Mouse (Mus musculus): ENCODE data around the gene Arl14. TPM values are rescaled to one million over a fixed set of nuclear protein-coding genes. Genes with fewer than 3 reads are reported as not detected.
"Not testable (repeated sequence)": the region's sequence is repeated elsewhere in the genome, so short reads cannot be mapped to it uniquely, and the experiment has no call there.

The Arl14 gene
- total RNA-seq, 2 experiments from 2014 or later: not detected

DNA sequence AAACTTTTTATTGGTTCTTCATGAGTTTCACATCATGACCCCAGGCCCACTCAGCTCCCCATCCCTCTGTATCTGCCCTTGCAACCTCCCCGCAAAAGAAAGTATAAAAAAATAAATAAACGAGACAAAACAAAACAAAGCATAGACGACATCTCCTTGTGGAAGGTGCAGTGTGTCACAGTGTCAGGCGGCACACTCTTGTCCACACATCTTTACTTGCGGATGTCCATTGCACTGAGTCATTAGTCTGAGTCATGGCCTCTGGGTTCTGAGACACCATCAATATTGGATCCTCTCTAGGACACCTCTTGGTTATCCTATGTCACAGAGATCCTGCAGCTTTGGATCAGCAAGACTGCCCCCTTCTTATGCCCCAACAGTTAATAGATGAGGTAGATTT, 7.7 kb upstream of the Arl14 start:
- DNase-seq: no peak

- no peak for DNase-seq
Observed at GRCm38 (mm10) chr3:69222502-69222900, 282 bp downstream of the Arl14 start.

DNA sequence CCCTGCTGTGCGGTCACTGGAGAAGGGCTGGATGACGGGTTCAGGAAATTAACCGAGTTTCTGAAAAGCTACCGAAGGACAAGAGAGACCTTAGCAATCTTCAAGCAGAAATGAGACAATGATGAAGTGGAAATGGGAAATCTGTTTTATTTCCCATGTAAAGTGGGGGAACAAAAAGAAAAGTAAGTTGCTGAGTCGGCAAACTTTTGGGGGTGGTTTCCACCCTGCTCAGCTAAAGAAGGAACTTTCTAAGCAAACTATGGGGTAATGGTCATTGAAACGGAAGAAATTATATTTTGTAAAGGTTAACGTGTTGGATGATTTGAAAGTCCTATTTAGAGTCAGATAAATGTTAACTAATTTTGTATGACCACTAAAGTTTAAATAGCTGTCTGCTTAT, 768 bp downstream of the Arl14 start:
- DNase-seq: no peak

DNA sequence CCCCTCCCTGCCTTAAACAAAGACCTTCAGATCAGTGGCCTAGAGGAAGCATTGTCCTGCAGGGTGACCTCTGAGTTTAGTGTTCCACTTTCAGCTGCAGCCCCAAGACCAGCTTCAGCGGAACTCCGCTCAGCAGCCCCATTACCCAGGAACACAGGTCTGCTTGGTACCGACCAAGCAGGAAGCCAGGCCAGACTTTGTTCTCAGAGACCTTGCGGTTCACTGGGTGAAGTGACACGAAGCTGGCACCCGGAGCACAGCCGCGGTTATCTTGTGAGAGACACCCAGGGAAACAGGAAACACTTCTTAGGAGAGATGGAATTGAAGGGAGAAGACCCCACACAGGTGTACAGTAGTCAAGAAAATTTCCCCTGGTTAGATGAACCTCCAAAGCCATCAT, 1.4 kb downstream of the Arl14 start:
- DNase-seq: no peak

DNA sequence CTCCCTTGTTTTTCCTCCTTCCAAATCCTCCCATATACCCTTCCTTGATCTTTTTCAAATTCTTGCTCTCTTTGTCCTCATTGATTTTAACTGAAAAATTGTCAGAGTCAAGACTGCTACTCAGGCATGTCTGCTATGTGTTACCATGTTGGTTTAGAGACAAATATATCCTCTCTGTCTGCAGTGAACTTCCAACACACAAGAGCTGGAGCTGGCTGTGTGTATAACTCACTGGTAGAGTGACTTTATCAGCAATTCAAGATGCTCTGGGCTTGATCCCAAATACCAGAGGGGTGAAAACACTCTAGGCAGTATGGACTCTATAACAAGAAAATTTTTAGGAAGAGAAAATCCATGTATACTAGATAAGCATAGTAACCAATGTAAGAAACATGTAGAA, 2.8 kb downstream of the Arl14 start:
- no peak for DNase-seq

- DNase-seq: no peak
Observed at GRCm38 (mm10) chr3:69226496-69226895, 4.3 kb downstream of the Arl14 start.

DNA sequence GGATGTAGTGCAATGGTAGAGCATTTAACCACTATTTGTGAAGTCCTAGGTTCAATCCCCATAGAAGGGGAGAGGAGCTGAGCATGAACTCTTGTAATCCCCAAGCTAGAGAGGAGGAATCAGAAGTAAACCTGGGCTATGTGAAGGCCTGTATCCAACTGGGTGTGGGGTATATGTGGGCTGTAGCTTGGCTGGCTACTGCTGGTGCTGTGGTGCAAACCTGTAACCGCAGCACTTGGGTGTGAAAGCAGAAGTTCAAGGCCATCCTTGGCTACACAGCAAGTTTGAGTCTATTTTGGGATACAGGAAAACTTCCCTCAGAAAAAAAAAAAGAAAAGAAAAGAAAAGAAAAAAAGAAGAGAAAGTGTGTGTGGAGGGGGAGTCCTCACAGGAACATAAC, 5.8 kb downstream of the Arl14 start:
- DNase-seq: no peak

DNA sequence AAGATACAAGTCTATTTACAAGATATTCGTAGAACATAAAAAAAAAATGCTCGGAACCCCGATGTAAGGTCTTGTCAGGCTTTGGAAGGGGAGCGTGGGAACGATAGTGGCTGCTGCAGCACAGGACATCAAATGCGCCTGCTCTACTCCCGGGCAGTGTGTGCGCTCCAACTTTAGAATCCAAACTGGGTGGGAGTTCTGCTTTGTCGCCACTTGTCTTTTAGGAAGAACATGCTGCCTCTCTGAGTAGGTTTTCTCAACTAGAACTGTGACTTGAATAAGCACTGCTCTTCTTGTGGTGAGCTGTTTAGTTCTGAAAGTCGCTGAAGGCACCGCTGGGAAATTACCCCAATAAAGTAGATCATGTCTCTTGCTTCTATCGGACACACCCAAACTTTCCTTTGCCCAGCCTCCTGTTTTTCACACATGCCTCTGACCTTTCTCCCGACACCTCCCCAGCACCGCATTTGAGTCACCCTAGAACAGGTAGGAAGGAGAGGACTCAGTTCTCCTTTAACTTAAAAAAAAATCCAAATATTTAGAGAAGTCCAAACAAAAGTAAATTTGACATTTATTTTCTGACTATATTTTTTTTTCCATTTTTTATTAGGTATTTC, 9.4 kb downstream of the Arl14 start:
- DNase-seq: no peak

GRCm38 (mm10) chr3:69233552-69234189, 11.5 kb downstream of the Arl14 start:
- not testable (repeated sequence) for DNase-seq

GRCm38 (mm10) chr3:69234525-69234924, 12.3 kb downstream of the Arl14 start:
- no peak for DNase-seq

GRCm38 (mm10) chr3:69235806-69236205, 13.6 kb downstream of the Arl14 start:
- DNase-seq: no peak

GRCm38 (mm10) chr3:69236491-69236890, 14.3 kb downstream of the Arl14 start:
- DNase-seq: no peak

GRCm38 (mm10) chr3:69238141-69238851, 16.1 kb downstream of the Arl14 start:
- peak; percentile 50 to 56 for DNase-seq

DNA sequence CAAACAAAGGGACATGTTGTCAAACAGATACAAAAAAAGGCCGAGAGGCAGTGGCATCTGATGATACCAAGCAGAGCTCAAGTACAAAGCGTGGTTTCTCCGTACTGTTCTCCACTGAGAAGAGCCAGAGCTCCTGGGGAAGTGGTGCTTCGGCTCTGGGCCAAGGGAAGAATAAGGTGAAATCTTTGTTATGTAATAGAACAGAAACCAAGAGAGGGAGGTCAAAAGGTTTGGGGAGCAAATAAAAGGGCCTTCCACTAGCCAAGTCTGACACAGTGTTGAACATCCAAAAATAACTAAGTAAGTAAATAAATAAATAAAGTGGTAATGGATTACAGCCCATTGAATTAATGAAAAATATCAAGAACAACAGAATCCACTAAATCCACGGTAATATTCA, 17.0 kb downstream of the Arl14 start:
- DNase-seq: no peak

- DNase-seq: no peak
Observed at GRCm38 (mm10) chr3:69241020-69241419, 18.8 kb downstream of the Arl14 start.

DNA sequence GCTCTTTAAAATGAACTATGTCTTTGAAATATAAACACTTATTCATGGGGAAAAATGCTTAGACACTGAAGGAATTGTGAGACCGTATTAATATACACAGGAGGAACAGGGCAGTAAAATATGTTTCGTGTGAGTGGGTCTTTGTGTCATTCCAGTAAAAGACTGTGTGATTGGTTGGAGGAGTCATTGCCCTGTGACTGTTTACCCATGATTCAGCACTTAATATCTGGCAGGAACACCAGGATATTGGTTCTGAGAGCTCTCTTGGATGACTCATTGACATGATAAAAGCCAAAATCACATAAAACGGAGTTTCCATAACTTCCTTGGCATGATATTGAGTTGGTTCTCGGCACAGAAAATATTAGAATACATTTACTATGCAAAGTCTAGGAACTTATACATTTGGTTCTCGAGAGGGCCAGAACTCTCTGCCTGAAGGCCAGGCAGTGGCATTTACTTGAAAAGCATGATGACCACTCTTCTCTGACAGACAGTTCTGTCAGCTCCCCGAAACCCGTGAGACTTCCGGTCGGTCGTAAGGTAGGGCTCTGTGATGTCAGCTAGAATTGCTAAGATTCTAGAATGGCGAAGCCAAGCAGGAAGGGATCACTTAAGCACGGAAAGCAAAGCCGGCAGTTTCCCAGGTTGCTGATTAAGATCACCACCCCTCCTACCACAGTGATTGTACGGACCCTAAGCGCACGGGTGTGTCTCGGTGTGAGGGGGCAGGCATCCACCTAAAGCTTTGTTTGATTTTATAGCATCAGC, 31.1 kb downstream of the Arl14 start:
- DNase-seq: no peak

DNA sequence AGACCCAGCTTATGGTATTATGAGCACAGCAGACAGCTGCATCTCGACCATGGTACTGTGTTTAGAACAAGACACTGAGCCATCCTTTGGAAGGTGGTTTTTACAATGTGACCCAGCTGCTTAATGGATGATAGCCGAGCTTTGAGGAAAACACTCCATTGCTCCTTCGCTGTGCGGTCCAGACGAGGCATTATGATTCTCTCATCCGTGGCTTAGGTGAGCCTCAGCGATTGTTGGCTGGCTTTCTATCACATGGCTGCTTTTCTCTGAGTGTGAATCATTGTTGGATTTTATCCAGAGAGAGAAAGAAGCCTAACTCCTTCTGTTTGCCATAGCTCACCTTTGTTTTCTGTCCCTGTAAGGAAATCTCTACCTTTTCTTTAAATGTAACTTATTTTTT, 32.5 kb downstream of the Arl14 start:
- no peak for DNase-seq

DNA sequence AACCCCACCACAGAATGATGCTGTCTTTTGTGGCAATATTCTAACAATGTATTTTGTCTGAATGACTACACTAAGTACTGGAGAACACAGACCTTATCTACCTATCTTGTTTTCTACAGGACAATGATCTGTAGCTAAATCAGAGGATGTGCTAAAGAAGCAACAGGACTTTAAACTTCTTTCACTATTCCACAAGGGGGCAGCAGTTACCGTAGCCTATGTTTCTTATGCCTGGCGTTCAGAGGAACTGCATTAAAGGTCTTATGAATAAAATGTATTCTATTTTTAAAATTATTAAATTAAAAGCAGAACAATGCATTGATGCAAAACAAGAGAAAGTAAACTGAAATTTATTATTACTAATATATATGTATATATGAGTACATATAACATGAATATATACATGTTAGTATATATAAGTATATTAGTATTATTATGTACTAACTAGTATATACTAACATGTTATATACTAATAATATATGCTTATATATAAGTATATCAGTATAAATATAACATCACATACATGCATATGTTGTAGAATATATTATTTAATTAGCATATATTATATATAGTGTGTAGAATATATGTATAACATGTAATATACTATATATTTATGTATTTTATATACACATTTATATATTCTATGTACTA, 35.0 kb downstream of the Arl14 start:
- DNase-seq: peak in 1 of 2 experiments; percentile 14

- DNase-seq: no peak
Observed at GRCm38 (mm10) chr3:69263010-69263643, 40.9 kb downstream of the Arl14 start.

GRCm38 (mm10) chr3:69264299-69264698, 42.1 kb downstream of the Arl14 start:
- not testable (repeated sequence) for DNase-seq

DNA sequence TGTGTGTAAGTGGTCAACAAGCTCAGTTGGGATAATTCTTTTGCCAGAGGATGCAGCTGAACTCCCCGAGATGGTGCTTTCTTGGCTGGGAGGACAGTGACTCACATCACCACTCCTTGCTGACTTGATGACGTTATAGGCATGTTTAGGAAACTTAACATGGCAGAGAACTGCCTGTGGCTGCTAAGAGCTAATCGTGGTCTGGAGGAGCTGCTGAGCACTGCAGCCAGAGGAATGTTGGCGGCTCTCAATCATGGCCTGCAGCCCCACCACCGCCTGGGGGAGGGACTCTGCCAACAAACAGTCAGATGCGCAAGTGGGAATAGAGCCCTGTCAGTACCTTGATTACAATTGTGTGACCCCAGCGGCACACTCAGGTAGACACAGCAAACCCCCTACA, 49.6 kb downstream of the Arl14 start:
- no peak for DNase-seq
